Comparison of ENCODE assay signal across 6 mouse cellular contexts in genomic region chr13:66642245-66642644, GRCm38 (mm10).
DNase-seq lines count a peak whose midpoint lies in the region; ATAC-seq and TF ChIP-seq lines count a peak whose summit lies in the region.
"Not testable (repeated sequence)": the region's sequence is repeated elsewhere in the genome, so short reads cannot be mapped to it uniquely, and the experiment has no call there.

No protein-coding gene starts in this region.

- not testable (repeated sequence) for DNase-seq in G1E (ENCODE audit: low spot score); hindbrain, embryonic 11.5 days (ENCODE audit: low spot score)
- peak; percentile 34 for DNase-seq in ZHBTc4 (ENCODE audit: low read depth, low spot score)
- peak; percentile 87 for DNase-seq in heart, adult 11 months
- DNase-seq in stomach, postnatal 0 days (ENCODE audit: low spot score): peak; percentile 6

- H3K27me3 ChIP-seq in G1E (ENCODE audit: insufficient read depth, low read length); hindbrain, embryonic 11.5 days (ENCODE audit: control insufficient read depth, insufficient read depth, low read length); stomach, embryonic 14.5 days (ENCODE audit: control insufficient read depth, insufficient read depth, low read length); stomach, postnatal 0 days (ENCODE audit: control insufficient read depth, insufficient read depth, low read length): not testable (repeated sequence)

- H3K9ac ChIP-seq in hindbrain, embryonic 11.5 days (ENCODE audit: low read depth, low read length); stomach, embryonic 14.5 days (replicated peaks; ENCODE audit: low read depth, low read length); stomach, postnatal 0 days (ENCODE audit: low read length): not testable (repeated sequence)

- not testable (repeated sequence) for H3K27ac ChIP-seq in hindbrain, embryonic 11.5 days (ENCODE audit: low read depth, low read length); stomach, embryonic 14.5 days (ENCODE audit: low read length); stomach, postnatal 0 days (replicated peaks)

- ATAC-seq in G1E (ENCODE audit: extremely low read depth, insufficient number of reproducible peaks, low FRiP score, poor library complexity, severe bottlenecking): 0 out of 2 replicates have a peak, but pooled peaks have one; percentile 15
- ATAC-seq in hindbrain, embryonic 11.5 days (ENCODE audit: low FRiP score): 0 out of 2 replicates have a peak, but pooled peaks have one; percentile 19
- ATAC-seq in stomach, embryonic 14.5 days (ENCODE audit: insufficient number of reproducible peaks, insufficient read depth, low FRiP score, low read depth): 0 out of 2 replicates have a peak, but pooled peaks have one; percentile 53
- ATAC-seq in stomach, postnatal 0 days (ENCODE audit: low FRiP score, low TSS enrichment): not testable (repeated sequence)

- TF ChIP-seq EP300 in stomach, postnatal 0 days (optimal IDR thresholded peaks at IDR 0.05): not testable (repeated sequence)

- not testable (repeated sequence) for H3K36me3 ChIP-seq in G1E (replicated peaks); hindbrain, embryonic 11.5 days (ENCODE audit: control insufficient read depth, insufficient read depth, low read length); stomach, embryonic 14.5 days (ENCODE audit: control insufficient read depth, insufficient read depth, low read length); stomach, postnatal 0 days (ENCODE audit: control insufficient read depth, insufficient read depth, low read length)

- H3K9me3 ChIP-seq in G1E (replicated peaks): peaks cover 13% of the 10 kb centered on the region
- not testable (repeated sequence) for H3K9me3 ChIP-seq in hindbrain, embryonic 11.5 days (ENCODE audit: control insufficient read depth, low read length); stomach, embryonic 14.5 days (ENCODE audit: control insufficient read depth, low read depth, low read length); stomach, postnatal 0 days (ENCODE audit: control insufficient read depth, low read length)

- H3K4me3 ChIP-seq in G1E (ENCODE audit: low read depth, low read length); hindbrain, embryonic 11.5 days (ENCODE audit: low read depth, low read length); stomach, embryonic 14.5 days (ENCODE audit: low read depth, low read length); stomach, postnatal 0 days (ENCODE audit: low read depth, low read length): not testable (repeated sequence)

- TF ChIP-seq CTCF in G1E (IDR thresholded peaks at IDR 0.05; ENCODE audit: low read depth, low read length); stomach, postnatal 0 days (IDR thresholded peaks at IDR 0.05; ENCODE audit: low read depth): not testable (repeated sequence)

- H3K4me2 ChIP-seq in hindbrain, embryonic 11.5 days (replicated peaks; ENCODE audit: low read depth, low read length); stomach, embryonic 14.5 days (replicated peaks; ENCODE audit: low read depth, low read length); stomach, postnatal 0 days (replicated peaks; ENCODE audit: low read depth): not testable (repeated sequence)

- WGBS in hindbrain, embryonic 11.5 days: 75% methylated on average over 3 of the region's 5 CpGs
- 83% methylated on average over 5 of the region's 5 CpGs for WGBS in stomach, embryonic 14.5 days
- 87% methylated on average over 5 of the region's 5 CpGs for WGBS in stomach, postnatal 0 days

- H3K4me1 ChIP-seq in G1E (ENCODE audit: insufficient read depth, low read depth, low read length); hindbrain, embryonic 11.5 days (replicated peaks; ENCODE audit: control insufficient read depth, insufficient read depth, low read length); stomach, embryonic 14.5 days (ENCODE audit: control insufficient read depth, insufficient read depth, low read length); stomach, postnatal 0 days (replicated peaks; ENCODE audit: control insufficient read depth, insufficient read depth): not testable (repeated sequence)
